Mouse (Mus musculus): Measurements from ENCODE around the gene DXBay18.
"Not testable (repeated sequence)": the region's sequence is repeated elsewhere in the genome, so short reads cannot be mapped to it uniquely, and the experiment has no call there.

DXBay18 gene

GRCm38 (mm10) chrX:73149350-73149749, at the start of gene DXBay18:
DXBay18 (minus strand) TSS chrX:73149450.
- DNase-seq (ENCODE audit: extremely low spot score), result not testable (repeated sequence)

DNA sequence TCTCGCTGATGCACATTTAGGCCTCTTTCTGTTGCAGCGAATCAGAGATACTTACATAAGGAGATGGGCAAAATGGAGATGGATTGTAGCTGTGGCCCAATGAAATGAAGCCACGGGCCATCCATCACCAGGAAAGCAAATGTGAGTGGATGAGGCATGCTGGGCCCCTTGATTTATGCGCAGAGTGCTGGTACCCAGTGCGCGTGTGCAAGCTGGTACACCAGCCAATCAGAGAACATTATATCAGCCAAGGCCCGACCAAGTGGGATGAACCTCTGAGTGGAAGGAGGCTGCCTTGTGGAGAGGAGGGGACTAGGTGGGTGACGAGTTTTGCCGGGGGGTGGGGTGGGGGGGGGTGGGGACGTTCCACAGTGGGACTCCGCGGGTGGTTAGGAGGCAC, 42.7 kb upstream of the DXBay18 start, which contains the start of gene Xlr3b:
Gene Xlr3b (plus strand): TSS at position 274 of the 400 bp plus-strand sequence.
- DNase-seq (ENCODE audit: extremely low spot score), result not testable (repeated sequence)

- DNase-seq (ENCODE audit: extremely low spot score), result not testable (repeated sequence)
Observed at GRCm38 (mm10) chrX:73176889-73177288, 27.6 kb upstream of the DXBay18 start, which contains the start of gene Spin2d. Spin2d (minus strand) TSS chrX:73176989.

DNA sequence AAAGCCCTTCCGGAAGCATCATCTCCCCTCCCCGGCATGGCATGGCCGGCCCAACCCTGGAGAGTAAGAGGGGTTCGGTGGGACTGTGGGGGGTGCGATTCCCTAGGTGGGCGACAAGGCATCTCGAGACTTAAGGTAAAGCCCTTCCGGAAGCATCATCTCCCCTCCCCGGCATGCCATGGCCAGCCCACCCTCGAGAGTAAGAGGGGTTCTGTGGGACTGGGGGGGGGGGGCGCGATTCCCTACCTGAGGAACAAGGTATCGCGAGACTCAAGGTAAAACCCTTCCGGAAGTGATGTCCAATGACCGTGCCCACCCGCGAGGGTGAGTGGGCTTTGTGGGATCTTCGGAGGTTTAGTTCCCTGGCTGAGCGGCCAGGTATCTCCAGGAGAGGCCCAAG, 754 bp downstream of the DXBay18 start, which contains the start of gene Xlr5b:
Gene Xlr5b (plus strand): TSS at position 301 of the 400 bp plus-strand sequence.
- not testable (repeated sequence) for DNase-seq (ENCODE audit: extremely low spot score)

GRCm38 (mm10) chrX:73143218-73143618, 6.0 kb downstream of the DXBay18 start:
- not testable (repeated sequence) for DNase-seq (ENCODE audit: extremely low spot score)

DNA sequence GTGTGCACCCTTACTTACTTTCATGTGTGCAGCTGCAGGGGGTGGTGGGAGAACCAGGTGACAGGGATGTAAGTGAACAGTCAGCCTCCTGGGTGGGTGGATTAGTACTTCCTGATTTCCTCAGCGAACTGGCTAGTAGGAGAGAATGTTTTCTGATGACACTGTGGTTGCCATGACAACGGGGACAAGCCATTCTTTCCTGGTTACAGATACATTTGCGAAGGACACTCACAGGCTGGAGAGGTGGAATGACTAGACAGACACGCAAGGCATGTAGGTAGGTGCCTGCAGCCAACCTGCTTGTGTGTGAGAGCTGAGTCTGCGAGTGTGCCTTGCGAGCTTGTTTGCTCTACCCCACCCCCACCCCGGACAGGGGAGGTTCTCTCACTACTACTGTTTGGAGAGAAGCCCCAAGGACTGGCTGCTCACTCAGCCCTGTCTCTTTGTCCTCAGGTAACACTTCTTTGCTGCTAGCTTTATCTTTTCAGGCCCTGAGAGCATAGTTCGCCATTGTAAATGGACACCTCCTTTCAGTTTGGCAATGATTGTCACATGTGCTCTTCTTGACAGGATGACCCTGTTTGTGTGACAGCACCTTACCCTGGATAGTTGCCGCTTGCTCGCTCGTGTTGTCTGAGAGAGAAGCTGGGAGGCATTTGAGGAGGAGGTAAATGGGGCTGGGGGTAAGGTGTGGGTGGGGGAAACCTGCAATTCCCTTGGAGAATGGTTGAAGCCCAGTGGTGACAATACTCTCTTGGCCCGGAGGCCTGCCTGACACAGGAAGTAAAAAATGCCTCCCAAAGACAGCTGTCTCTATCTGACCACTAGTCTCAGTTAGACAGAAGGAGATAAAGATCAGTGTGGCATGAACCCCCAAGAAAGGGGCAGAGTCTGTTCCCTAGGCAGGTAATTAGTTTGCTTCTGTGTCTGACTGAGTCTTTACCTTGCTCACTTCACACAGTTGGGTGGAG, 26.1 kb downstream of the DXBay18 start:
- DNase-seq (ENCODE audit: extremely low spot score), result not testable (repeated sequence)

GRCm38 (mm10) chrX:73116747-73117146, 32.5 kb downstream of the DXBay18 start, which contains the start of gene Gm14685:
Gm14685 (plus strand) TSS chrX:73117047.
- not testable (repeated sequence) for DNase-seq (ENCODE audit: extremely low spot score)

DNA sequence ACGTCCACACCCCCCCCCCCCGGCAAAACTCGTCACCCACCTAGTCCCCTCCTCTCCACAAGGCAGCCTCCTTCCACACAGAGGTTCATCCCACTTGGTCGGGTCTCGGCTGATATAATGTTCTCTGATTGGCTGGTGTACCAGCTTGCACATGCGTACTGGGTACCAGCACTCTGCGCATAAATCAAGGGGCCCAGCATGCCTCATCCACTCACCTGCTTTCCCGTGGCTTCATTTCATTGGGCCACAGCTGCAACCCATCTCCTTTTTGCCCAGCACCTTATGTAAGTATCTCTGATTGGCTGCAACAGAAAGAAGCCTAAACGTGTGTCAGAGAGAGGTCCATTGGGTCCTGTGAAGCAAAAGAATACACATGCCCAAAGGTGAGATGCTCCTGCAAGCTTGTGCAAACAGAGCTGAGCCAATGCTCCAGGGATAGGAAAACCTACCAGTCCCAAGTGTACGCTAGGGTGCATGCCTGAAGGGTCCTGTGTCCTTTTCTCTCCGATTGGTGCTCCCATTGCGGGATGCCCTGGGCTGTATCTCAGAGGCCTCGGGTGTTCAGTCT, 52.2 kb downstream of the DXBay18 start, which contains the start of gene Xlr3a:
Gene Xlr3a (minus strand): TSS at position 155 of the 568 bp plus-strand sequence.
- not testable (repeated sequence) for DNase-seq (ENCODE audit: extremely low spot score)
